Mouse (Mus musculus) sigmoid colon, adult 10 weeks (tissue): ENCODE measurements around the gene Heph. TPM values are rescaled to one million over a fixed set of nuclear protein-coding genes. Genes with fewer than 3 reads are reported as not detected.

Experiments
- polyA plus RNA-seq: library from polyadenylated mRNA; stranded (reverse); fragments of 350-450 nt; fragmentation: Illumina TruSeq; extraction: RNeasy Lipid Tissue Mini Kit (QIAGEN cat#74804); gene quantifications from one replicate; pipeline ENCODE4 v1.2.3, GENCODE M21; 2014; ENCODE audit warnings: low read depth, low replicate concordance

The Heph gene
- 148 TPM for polyA plus RNA-seq

DNA sequence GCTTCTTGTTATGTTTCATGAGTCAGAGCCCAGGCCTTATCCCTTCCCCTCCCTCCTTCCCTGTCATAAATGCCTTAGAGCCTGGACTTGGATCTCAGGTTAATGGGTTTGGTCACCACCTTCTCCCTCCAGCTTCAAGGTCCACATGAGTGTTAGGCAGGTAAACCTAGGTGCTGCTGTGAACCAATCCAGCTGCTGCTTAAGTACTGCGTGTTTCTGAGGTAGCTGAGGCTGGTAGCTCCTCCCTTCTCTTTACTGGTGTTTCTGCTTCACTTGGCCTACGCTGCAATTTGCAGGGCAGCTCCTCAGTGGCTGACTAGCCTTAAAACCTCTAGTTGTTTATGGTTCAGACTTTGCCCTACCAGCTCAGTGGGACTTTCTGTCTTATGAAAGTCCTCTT, at the start of gene Heph:
TSS of gene Heph (plus strand) at position 211 of the 400 bp plus-strand sequence.

DNA sequence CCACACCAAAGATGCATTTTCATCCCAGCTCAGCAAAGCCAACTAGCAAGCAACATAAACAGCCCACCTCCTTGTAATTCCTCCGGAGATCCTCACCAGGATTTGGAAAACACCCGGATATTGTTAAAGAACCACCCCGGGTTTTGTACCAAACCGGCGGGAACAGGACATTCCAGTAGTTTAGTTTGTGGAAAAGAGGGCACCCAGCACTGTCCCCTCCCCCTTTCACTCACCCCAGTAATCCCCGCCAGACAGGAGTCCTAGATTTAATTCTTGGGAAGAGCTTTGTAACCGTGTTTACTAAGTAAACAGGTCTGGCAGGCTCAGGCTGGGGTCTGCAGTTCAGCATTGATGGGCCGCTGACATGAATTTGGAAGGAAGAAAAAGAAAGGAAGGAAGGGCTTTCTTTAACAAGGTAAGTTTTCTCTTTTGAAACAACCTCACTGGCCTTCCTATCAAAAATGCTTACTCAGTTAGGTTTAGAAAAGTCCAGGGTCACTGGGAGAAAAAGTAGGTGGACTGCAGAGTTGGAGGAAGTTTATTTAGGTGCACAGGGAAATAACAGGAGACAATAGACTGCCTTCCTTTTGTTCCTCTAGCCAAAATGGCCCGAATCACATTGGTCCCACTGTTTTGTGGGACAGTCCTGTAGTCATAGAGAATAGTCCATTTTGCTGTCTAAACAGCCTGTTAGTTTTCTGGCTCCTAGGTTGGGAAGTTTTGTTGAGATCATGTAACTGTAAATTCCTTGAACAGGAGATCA, 1.2 kb downstream of the Heph start, which contains the start of gene Hsf3:
TSS of gene Hsf3 (minus strand) at position 94 of the 763 bp plus-strand sequence.

Other genes starting within 250 kb of the Heph start
- 5.0 TPM for gene Vsig4, start 161.9 kb upstream of the Heph start, polyA plus RNA-seq
- 1.1 TPM for gene Hsf3, start 935 bp downstream of the Heph start, polyA plus RNA-seq